Mouse (Mus musculus): Measurements from ENCODE around the gene Slc15a4.

The Slc15a4 gene

GRCm38 (mm10) chr5:127620371-127620770 is 12.3 kb downstream of the Slc15a4 start:
- DNase-seq (ENCODE audit: low read depth, low spot score): no peak

- DNase-seq (ENCODE audit: low read depth, low spot score): no peak
Measured at GRCm38 (mm10) chr5:127618834-127619233, 13.9 kb downstream of the Slc15a4 start.

GRCm38 (mm10) chr5:127616884-127617635 is 15.6 kb downstream of the Slc15a4 start:
- peak; percentile 98 for DNase-seq (ENCODE audit: low read depth, low spot score)

- peak; percentile 22 for DNase-seq (ENCODE audit: low read depth, low spot score)
Measured at GRCm38 (mm10) chr5:127616151-127616550, 16.5 kb downstream of the Slc15a4 start.

GRCm38 (mm10) chr5:127615459-127615858 is 17.2 kb downstream of the Slc15a4 start:
- no peak for DNase-seq (ENCODE audit: low read depth, low spot score)

GRCm38 (mm10) chr5:127612397-127612796 is 20.3 kb downstream of the Slc15a4 start:
- no peak for DNase-seq (ENCODE audit: low read depth, low spot score)

- DNase-seq (ENCODE audit: low read depth, low spot score): no peak
Measured at GRCm38 (mm10) chr5:127611881-127612280, 20.8 kb downstream of the Slc15a4 start.

- no peak for DNase-seq (ENCODE audit: low read depth, low spot score)
Measured at GRCm38 (mm10) chr5:127610787-127611509, 21.7 kb downstream of the Slc15a4 start.

- no peak for DNase-seq (ENCODE audit: low read depth, low spot score)
Measured at GRCm38 (mm10) chr5:127609191-127609714, 23.4 kb downstream of the Slc15a4 start.

GRCm38 (mm10) chr5:127607507-127607906 is 25.2 kb downstream of the Slc15a4 start:
- DNase-seq (ENCODE audit: low read depth, low spot score): no peak

- no peak for DNase-seq (ENCODE audit: low read depth, low spot score)
Measured at GRCm38 (mm10) chr5:127602996-127603395, 29.7 kb downstream of the Slc15a4 start.

GRCm38 (mm10) chr5:127596862-127597261 is 35.8 kb downstream of the Slc15a4 start:
- DNase-seq (ENCODE audit: low read depth, low spot score): no peak

GRCm38 (mm10) chr5:127595676-127596075 is 37.0 kb downstream of the Slc15a4 start:
- no peak for DNase-seq (ENCODE audit: low read depth, low spot score)

GRCm38 (mm10) chr5:127592854-127593253 is 39.8 kb downstream of the Slc15a4 start:
- DNase-seq (ENCODE audit: low read depth, low spot score): peak; percentile 58

GRCm38 (mm10) chr5:127592406-127592805 is 40.3 kb downstream of the Slc15a4 start:
- DNase-seq (ENCODE audit: low read depth, low spot score): peak; percentile 34

GRCm38 (mm10) chr5:127587854-127588253 is 44.8 kb downstream of the Slc15a4 start:
- DNase-seq (ENCODE audit: low read depth, low spot score): peak; percentile 54

- DNase-seq (ENCODE audit: low read depth, low spot score): peak; percentile 65
Measured at GRCm38 (mm10) chr5:127583658-127584057, 49.0 kb downstream of the Slc15a4 start.

GRCm38 (mm10) chr5:127577419-127577818 is 55.3 kb downstream of the Slc15a4 start:
- DNase-seq (ENCODE audit: low read depth, low spot score): peak; percentile 24

- DNase-seq (ENCODE audit: low read depth, low spot score): no peak
Measured at GRCm38 (mm10) chr5:127567165-127567741, 65.4 kb downstream of the Slc15a4 start.

GRCm38 (mm10) chr5:127561086-127561485 is 71.6 kb downstream of the Slc15a4 start:
- DNase-seq (ENCODE audit: low read depth, low spot score): peak; percentile 30

- DNase-seq (ENCODE audit: low read depth, low spot score): no peak
Measured at GRCm38 (mm10) chr5:127548136-127548535, 84.6 kb downstream of the Slc15a4 start.

- no peak for DNase-seq (ENCODE audit: low read depth, low spot score)
Measured at GRCm38 (mm10) chr5:127546585-127546991, 86.1 kb downstream of the Slc15a4 start.
